In the genomic region with DNA sequence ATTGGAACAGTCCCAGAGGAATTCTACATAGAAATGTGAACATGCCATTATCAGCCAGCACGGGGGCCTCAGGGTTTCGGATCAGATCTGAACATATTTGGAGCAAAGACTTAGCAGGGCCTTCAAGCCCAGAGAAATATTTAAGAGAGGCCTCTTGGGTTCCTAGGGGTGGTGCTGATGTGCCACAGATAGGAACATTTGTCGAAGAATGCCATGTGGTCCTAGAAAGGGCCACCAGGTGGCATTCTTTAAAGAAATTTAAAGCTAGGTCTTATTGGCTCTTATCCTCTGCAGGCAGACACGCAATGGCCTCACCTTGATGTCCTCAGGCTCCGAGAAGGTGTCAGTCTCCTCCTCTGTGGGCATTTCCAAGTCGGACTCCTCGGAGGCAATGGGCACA, we compare ENCODE assay signal across 10 mouse cellular contexts. TPM values are rescaled to one million over a fixed set of nuclear protein-coding genes. Genes with fewer than 3 reads are reported as not detected.
A peak's percentile ranks its signal among the peaks of the same experiment; 100 is the strongest.
DNase-seq lines count a peak whose midpoint lies in the region; ATAC-seq lines count a peak whose summit lies in the region.
"Had no signal": no experiment of that assay in that cellular context is flagged by ENCODE, and none has a peak within 500 bp of the region (broad histone marks: within the 10 kb centered on the region; RNA-seq: fewer than 3 reads in every experiment).

No protein-coding gene starts in this region.

- no peak overlapping the region for H3K4me3 ChIP-seq in hindbrain, embryonic 14.5 days (replicated peaks; ENCODE audit: low read length)
- no peak overlapping the region for H3K4me3 ChIP-seq in hindbrain, embryonic 16.5 days (ENCODE audit: low read length)
- H3K4me3 ChIP-seq in heart, embryonic 13.5 days: no peak overlapping the region
- H3K4me3 ChIP-seq in forebrain, embryonic 12.5 days (replicated peaks): no peak overlapping the region
- H3K4me3 ChIP-seq: embryonic facial prominence, embryonic 13.5 days had no signal

- no peaks in the 10 kb centered on the region for H3K4me1 ChIP-seq in hindbrain, embryonic 14.5 days (replicated peaks; ENCODE audit: control insufficient read depth, insufficient read depth, low read length)
- H3K4me1 ChIP-seq in hindbrain, embryonic 16.5 days (ENCODE audit: control insufficient read depth, insufficient read depth, low read depth, low read length): no peaks in the 10 kb centered on the region
- H3K4me1 ChIP-seq in heart, embryonic 13.5 days: peaks cover 54% of the 10 kb centered on the region
- no peaks in the 10 kb centered on the region for H3K4me1 ChIP-seq in forebrain, embryonic 12.5 days

- no peak overlapping the region for H3K4me2 ChIP-seq in hindbrain, embryonic 14.5 days (replicated peaks)
- no peak overlapping the region for H3K4me2 ChIP-seq in hindbrain, embryonic 16.5 days (ENCODE audit: low read length)
- H3K4me2 ChIP-seq in heart, embryonic 13.5 days: peak overlapping the region; percentile 34
- H3K4me2 ChIP-seq in forebrain, embryonic 12.5 days: no peak overlapping the region
- H3K4me2 ChIP-seq: embryonic facial prominence, embryonic 13.5 days had no signal

- no peaks in the 10 kb centered on the region for H3K27me3 ChIP-seq in hindbrain, embryonic 14.5 days (ENCODE audit: control insufficient read depth, insufficient read depth, low read length)
- H3K27me3 ChIP-seq in hindbrain, embryonic 16.5 days (replicated peaks; ENCODE audit: control insufficient read depth, insufficient read depth, low read length): no peaks in the 10 kb centered on the region
- no peaks in the 10 kb centered on the region for H3K27me3 ChIP-seq in heart, embryonic 13.5 days (replicated peaks)
- peaks cover 6% of the 10 kb centered on the region; the same call in 1 of the 2 replicates for H3K27me3 ChIP-seq in forebrain, embryonic 12.5 days
- H3K27me3 ChIP-seq: embryonic facial prominence, embryonic 13.5 days had no signal

- no peak overlapping the region for H3K27ac ChIP-seq in hindbrain, embryonic 14.5 days
- no peak overlapping the region for H3K27ac ChIP-seq in hindbrain, embryonic 16.5 days (ENCODE audit: low read depth, low read length)
- peak overlapping the region; percentile 80 for H3K27ac ChIP-seq in heart, embryonic 13.5 days (replicated peaks)
- no peak overlapping the region for H3K27ac ChIP-seq in forebrain, embryonic 12.5 days
- H3K27ac ChIP-seq: embryonic facial prominence, embryonic 13.5 days had no signal

- peak; percentile 28 for DNase-seq in hindbrain, embryonic 14.5 days (ENCODE audit: low spot score)
- peak; percentile 39 to 70 for DNase-seq in CD8-positive naive resting alpha-beta T cell, adult 2 months (ENCODE audit: low read depth in 2 of 2, low spot score in 2 of 2)
- peak; percentile 24 to 43 for DNase-seq in adrenal gland, postnatal 36 days
- peak; percentile 75 for DNase-seq in lung, postnatal 10 days
- peak; percentile 35 for DNase-seq in telencephalon, adult 2 months (ENCODE audit: low read depth, low spot score)

- H3K36me3 ChIP-seq in hindbrain, embryonic 14.5 days (replicated peaks; ENCODE audit: control insufficient read depth, insufficient read depth): no peaks in the 10 kb centered on the region
- no peaks in the 10 kb centered on the region for H3K36me3 ChIP-seq in hindbrain, embryonic 16.5 days (ENCODE audit: control insufficient read depth, insufficient read depth, low read length)
- no peaks in the 10 kb centered on the region for H3K36me3 ChIP-seq in heart, embryonic 13.5 days
- H3K36me3 ChIP-seq in forebrain, embryonic 12.5 days (replicated peaks): no peaks in the 10 kb centered on the region
- H3K36me3 ChIP-seq: embryonic facial prominence, embryonic 13.5 days had no signal

- WGBS in hindbrain, embryonic 14.5 days: 73% methylated on average over 7 of the region's 7 CpGs
- WGBS in hindbrain, embryonic 16.5 days: 72% methylated on average over 7 of the region's 7 CpGs
- 37% methylated on average over 7 of the region's 7 CpGs for WGBS in heart, embryonic 13.5 days
- WGBS in forebrain, embryonic 12.5 days: 78% methylated on average over 7 of the region's 7 CpGs

- H3K9me3 ChIP-seq in hindbrain, embryonic 14.5 days (ENCODE audit: control insufficient read depth, low read length): no peaks in the 10 kb centered on the region
- no peaks in the 10 kb centered on the region for H3K9me3 ChIP-seq in hindbrain, embryonic 16.5 days (ENCODE audit: control insufficient read depth, low read length)
- H3K9me3 ChIP-seq in heart, embryonic 13.5 days: no peaks in the 10 kb centered on the region
- H3K9me3 ChIP-seq in forebrain, embryonic 12.5 days: no peaks in the 10 kb centered on the region
- H3K9me3 ChIP-seq: embryonic facial prominence, embryonic 13.5 days had no signal

- no peak for ATAC-seq in hindbrain, embryonic 14.5 days (ENCODE audit: low FRiP score)
- ATAC-seq in hindbrain, embryonic 16.5 days: no peak
- ATAC-seq in heart, embryonic 13.5 days (ENCODE audit: extremely low read depth, insufficient number of reproducible peaks, low FRiP score, low TSS enrichment): no peak
- ATAC-seq in forebrain, embryonic 12.5 days (ENCODE audit: low FRiP score): no peak

- H3K9ac ChIP-seq in hindbrain, embryonic 14.5 days: no peak overlapping the region
- H3K9ac ChIP-seq in hindbrain, embryonic 16.5 days (ENCODE audit: low read depth, low read length): no peak overlapping the region
- peak overlapping the region; percentile 35; the same call in 1 of the 2 replicates for H3K9ac ChIP-seq in heart, embryonic 13.5 days
- no peak overlapping the region for H3K9ac ChIP-seq in forebrain, embryonic 12.5 days

RNA-seq across cellular contexts. Expression of gene Cd79b, which starts 15.1 kb away (rescaled TPM):
- polyA plus RNA-seq in hindbrain, embryonic 14.5 days (2014; fragmentation: Nextera tagmentation; extraction: Ambion mirVana): 0.86 and 0.92 TPM in 2 replicates
- polyA plus RNA-seq in hindbrain, embryonic 16.5 days (2015; fragmentation: Nextera tagmentation; extraction: Ambion mirVana): 0.85 and 1.5 TPM in 2 replicates
- 1 to 10 TPM in 1 of 2 experiments, under 1 TPM in 1; 0.33 to 1.2 TPM for total RNA-seq in adrenal gland, postnatal 36 days (2021)
- 1.2 TPM in 2 replicates for polyA plus RNA-seq in heart, embryonic 13.5 days (2015; fragmentation: Nextera tagmentation; extraction: Ambion mirVana)
- 0.74 and 0.88 TPM in 2 replicates for polyA plus RNA-seq in forebrain, embryonic 12.5 days (2016; fragmentation: Nextera tagmentation; extraction: Ambion mirVana)

RNA-seq across cellular contexts. Expression of gene Scn4a, which starts 23.4 kb away (rescaled TPM):
- not detected in 2 replicates for polyA plus RNA-seq in hindbrain, embryonic 14.5 days (2014; fragmentation: Nextera tagmentation; extraction: Ambion mirVana)
- polyA plus RNA-seq in hindbrain, embryonic 16.5 days (2015; fragmentation: Nextera tagmentation; extraction: Ambion mirVana): 0.06 TPM in 1 of 2 replicates, not detected in the other
- under 1 TPM in 1 of 2 experiments, not detected in 1; 0.10 TPM for total RNA-seq in adrenal gland, postnatal 36 days (2021)
- 0.03 and 0.08 TPM in 2 replicates for polyA plus RNA-seq in heart, embryonic 13.5 days (2015; fragmentation: Nextera tagmentation; extraction: Ambion mirVana)
- 0.03 TPM in 1 of 2 replicates, not detected in the other for polyA plus RNA-seq in forebrain, embryonic 12.5 days (2016; fragmentation: Nextera tagmentation; extraction: Ambion mirVana)

RNA-seq across cellular contexts. Expression of gene Gh, which starts 28.0 kb away (rescaled TPM):
- polyA plus RNA-seq in hindbrain, embryonic 14.5 days (2014; fragmentation: Nextera tagmentation; extraction: Ambion mirVana): not detected in 2 replicates
- polyA plus RNA-seq in hindbrain, embryonic 16.5 days (2015; fragmentation: Nextera tagmentation; extraction: Ambion mirVana): 0.61 TPM in 1 of 2 replicates, not detected in the other
- total RNA-seq in adrenal gland, postnatal 36 days (2021): not detected
- not detected in 2 replicates for polyA plus RNA-seq in heart, embryonic 13.5 days (2015; fragmentation: Nextera tagmentation; extraction: Ambion mirVana)
- not detected in 2 replicates for polyA plus RNA-seq in forebrain, embryonic 12.5 days (2016; fragmentation: Nextera tagmentation; extraction: Ambion mirVana)
- total RNA-seq: left cerebral cortex, postnatal 10 days had no signal
- polyA plus RNA-seq: embryonic facial prominence, embryonic 13.5 days had no signal

RNA-seq across cellular contexts. Expression of gene Prr29, which starts 35.6 kb away (rescaled TPM):
- polyA plus RNA-seq in hindbrain, embryonic 14.5 days (2014; fragmentation: Nextera tagmentation; extraction: Ambion mirVana): not detected in 2 replicates
- polyA plus RNA-seq in hindbrain, embryonic 16.5 days (2015; fragmentation: Nextera tagmentation; extraction: Ambion mirVana): not detected in 2 replicates
- total RNA-seq in adrenal gland, postnatal 36 days (2021): not detected
- polyA plus RNA-seq in heart, embryonic 13.5 days (2015; fragmentation: Nextera tagmentation; extraction: Ambion mirVana): 0.15 and 0.27 TPM in 2 replicates
- not detected in 2 replicates for polyA plus RNA-seq in forebrain, embryonic 12.5 days (2016; fragmentation: Nextera tagmentation; extraction: Ambion mirVana)
- total RNA-seq: left cerebral cortex, postnatal 10 days had no signal
- polyA plus RNA-seq: embryonic facial prominence, embryonic 13.5 days had no signal

RNA-seq across cellular contexts. Expression of gene Tcam1, which starts 53.2 kb away (rescaled TPM):
- polyA plus RNA-seq in hindbrain, embryonic 14.5 days (2014; fragmentation: Nextera tagmentation; extraction: Ambion mirVana): 0.08 and 0.43 TPM in 2 replicates
- polyA plus RNA-seq in hindbrain, embryonic 16.5 days (2015; fragmentation: Nextera tagmentation; extraction: Ambion mirVana): 0.06 and 0.14 TPM in 2 replicates
- total RNA-seq in adrenal gland, postnatal 36 days (2021): under 1 TPM; 0.23 to 0.36 TPM
- polyA plus RNA-seq in heart, embryonic 13.5 days (2015; fragmentation: Nextera tagmentation; extraction: Ambion mirVana): 0.06 and 0.13 TPM in 2 replicates
- polyA plus RNA-seq in forebrain, embryonic 12.5 days (2016; fragmentation: Nextera tagmentation; extraction: Ambion mirVana): 0.33 and 0.34 TPM in 2 replicates
